Mouse (Mus musculus): ENCODE measurements around the gene Gtf2h3. TPM values are rescaled to one million over a fixed set of nuclear protein-coding genes. Genes with fewer than 3 reads are reported as not detected.

Gtf2h3 gene
- total and polyA plus RNA-seq, 3 experiments = 51.9 to 84.9 (median 58.2) TPM

DNA sequence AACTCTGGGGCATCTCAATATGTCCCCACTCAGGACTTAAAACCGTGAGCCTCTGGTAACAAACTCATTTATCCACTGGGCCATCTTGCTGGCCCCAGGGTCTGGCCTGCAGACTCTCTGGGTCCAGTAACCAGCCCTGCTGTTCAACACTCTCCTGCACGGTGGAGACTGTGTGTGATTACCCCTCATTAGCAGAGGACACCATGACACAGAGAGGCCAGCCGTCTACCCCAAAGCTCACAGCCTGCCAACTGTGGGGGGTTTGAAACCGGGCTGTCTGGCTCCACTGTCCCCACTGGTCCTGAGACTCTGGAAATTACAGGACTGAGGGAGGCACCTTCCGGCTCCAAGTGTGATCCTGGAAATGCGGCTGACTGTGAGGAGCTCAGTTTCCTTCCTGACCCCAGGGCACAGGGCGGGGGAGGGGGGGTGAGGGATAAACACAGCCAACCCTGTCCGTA, 49.7 kb upstream of the Gtf2h3 start:
- Histone ChIP-seq H3K27ac (ENCODE audit: insufficient read depth, low read depth) (no peak overlapping the region), H3K79me2 (replicated peaks; ENCODE audit: control insufficient read depth, extremely low read depth, insufficient read depth, poor library complexity, severe bottlenecking) (no peaks in the 10 kb centered on the region), H3K4me1 (ENCODE audit: control insufficient read depth in 1 of 2, insufficient read depth in 2 of 2) (peaks cover 11 to 19% of the 10 kb centered on the region in 2 experiments; a peak in 3 of 4 replicates), H3K4me2 (ENCODE audit: insufficient read depth, low read depth, poor library complexity, severe bottlenecking) (no peak overlapping the region), H3K27me3 (replicated peaks) (peaks cover 4% of the 10 kb centered on the region), H3K36me3 (replicated peaks in 1 of 2; ENCODE audit: control insufficient read depth in 1 of 2, insufficient read depth in 1 of 2, low read length in 1 of 2) (no peaks in the 10 kb centered on the region), H3K4me3 (replicated peaks in 1 of 3; ENCODE audit: low read depth in 2 of 3, low read length in 2 of 3, poor library complexity in 1 of 3) (no peak overlapping the region), H3K9ac (ENCODE audit: insufficient read depth, low read depth) (no peak overlapping the region), H3K9me3 (replicated peaks; ENCODE audit: low read length) (no peaks in the 10 kb centered on the region)
- in situ Hi-C loops (cut with MboI; ENCODE audit: low pct_ligation_motif_present, low pct_unique_long_range_greater_than_20kb, low sequenced_read_pairs) = loop anchor here (5.0 kb wide), 1 partner anchor 37 kb away; no protein-coding TSS in a partner anchor
- DNase-seq (ENCODE audit: extremely low read depth) = no peak
- dilution Hi-C loops (cut with MboI; ENCODE audit: extremely low pct_ligation_motif_present, extremely low pct_unique_long_range_greater_than_20kb, low sequenced_read_pairs) = no loop called here
- TF ChIP-seq MAX (IDR thresholded peaks at IDR 0.05; ENCODE audit: low read length) (no peak), GABPA (IDR thresholded peaks at IDR 0.05; ENCODE audit: insufficient replicate concordance, low read depth, low read length) (no peak), JUN (IDR thresholded peaks at IDR 0.05; ENCODE audit: insufficient read depth, low read depth, low read length) (no peak), ETS1 (conservative IDR thresholded peaks at IDR 0.05; ENCODE audit: low read depth, low read length) (no peak), EP300 (IDR thresholded peaks at IDR 0.05; ENCODE audit: low read length) (no peak), USF2 (conservative IDR thresholded peaks at IDR 0.05; ENCODE audit: low read depth, low read length) (no peak), E2F4 (IDR thresholded peaks at IDR 0.05; ENCODE audit: insufficient replicate concordance, low read depth, low read length) (no peak), UBTF (IDR thresholded peaks at IDR 0.05; ENCODE audit: low read depth, low read length) (no peak), MAFK (IDR thresholded peaks at IDR 0.05; ENCODE audit: insufficient replicate concordance, low read length) (no peak)

DNA sequence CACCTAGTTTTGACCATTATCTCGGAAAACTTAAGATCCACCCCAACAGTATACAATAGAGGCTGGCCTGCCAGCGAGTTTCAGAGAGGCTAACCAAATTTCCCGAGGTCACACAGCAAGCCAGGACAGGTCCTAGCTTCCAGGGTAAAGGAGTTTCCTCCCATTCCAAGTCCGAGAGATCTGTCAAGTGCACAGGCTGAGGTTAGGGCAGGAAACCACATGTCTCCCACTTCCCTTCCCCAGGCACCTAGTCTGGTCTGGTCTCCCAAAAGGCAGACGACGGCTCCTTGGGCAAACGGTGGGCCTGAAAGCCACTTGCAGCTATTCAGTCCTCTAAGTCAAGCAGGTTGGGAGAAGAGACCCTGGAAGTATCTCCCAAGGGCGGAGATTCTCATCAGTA, 49.2 kb upstream of the Gtf2h3 start:
- in situ Hi-C loops (cut with MboI; ENCODE audit: low pct_ligation_motif_present, low pct_unique_long_range_greater_than_20kb, low sequenced_read_pairs) = loop anchor here (5.0 kb wide), 2 partner anchors 37 to 92 kb away; partner anchors contain the start of gene Kmt5a
- DNase-seq (ENCODE audit: extremely low read depth) = no peak
- peaks cover 4% of the 10 kb centered on the region for H3K27me3 ChIP-seq (replicated peaks)
- peaks cover 11 to 19% of the 10 kb centered on the region in 2 experiments; a peak in 3 of 4 replicates for H3K4me1 ChIP-seq (ENCODE audit: control insufficient read depth in 1 of 2, insufficient read depth in 2 of 2)
- H3K27ac ChIP-seq (ENCODE audit: insufficient read depth, low read depth) = no peak overlapping the region
- H3K79me2 ChIP-seq (replicated peaks; ENCODE audit: control insufficient read depth, extremely low read depth, insufficient read depth, poor library complexity, severe bottlenecking) = no peaks in the 10 kb centered on the region
- H3K4me2 ChIP-seq (ENCODE audit: insufficient read depth, low read depth, poor library complexity, severe bottlenecking) = no peak overlapping the region
- TF ChIP-seq ETS1 (conservative IDR thresholded peaks at IDR 0.05; ENCODE audit: low read depth, low read length) (no peak), POLR2AphosphoS2 (IDR thresholded peaks at IDR 0.05; ENCODE audit: low read depth, low read length) (no peak), ZNF384 (IDR thresholded peaks at IDR 0.05; ENCODE audit: low read depth, low read length) (no peak), IRF4 (IDR thresholded peaks at IDR 0.05; ENCODE audit: low read depth, low read length) (no peak), GABPA (IDR thresholded peaks at IDR 0.05; ENCODE audit: insufficient replicate concordance, low read depth, low read length) (no peak), ZC3H11A (IDR thresholded peaks at IDR 0.05; ENCODE audit: low read depth, low read length) (no peak), KAT2A (IDR thresholded peaks at IDR 0.05; ENCODE audit: insufficient replicate concordance, low read length) (no peak), NELFE (IDR thresholded peaks at IDR 0.05; ENCODE audit: low read depth, low read length) (no peak), MAZ (IDR thresholded peaks at IDR 0.05; ENCODE audit: low read depth, low read length) (no peak), USF1 (IDR thresholded peaks at IDR 0.05; ENCODE audit: low read depth, low read length) (no peak), MXI1 (IDR thresholded peaks at IDR 0.05; ENCODE audit: low read depth, low read length) (no peak), SMC3 (IDR thresholded peaks at IDR 0.05; ENCODE audit: low read depth, low read length) (no peak), MEF2A (IDR thresholded peaks at IDR 0.05; ENCODE audit: borderline replicate concordance, low read depth, low read length) (no peak), SIN3A (IDR thresholded peaks at IDR 0.05; ENCODE audit: low read length) (no peak), TCF12 (IDR thresholded peaks at IDR 0.05; ENCODE audit: low read depth, low read length) (no peak), NRF1 (IDR thresholded peaks at IDR 0.05; ENCODE audit: low read depth, low read length) (no peak), EP300 (IDR thresholded peaks at IDR 0.05; ENCODE audit: low read length) (no peak)
- dilution Hi-C loops (cut with MboI; ENCODE audit: extremely low pct_ligation_motif_present, extremely low pct_unique_long_range_greater_than_20kb, low sequenced_read_pairs) = no loop called here
- H3K4me3 ChIP-seq (replicated peaks in 1 of 3; ENCODE audit: low read depth in 2 of 3, low read length in 2 of 3, poor library complexity in 1 of 3) = no peak overlapping the region
- no peak overlapping the region for H3K9ac ChIP-seq (ENCODE audit: insufficient read depth, low read depth)
- no peaks in the 10 kb centered on the region for H3K36me3 ChIP-seq (replicated peaks in 1 of 2; ENCODE audit: control insufficient read depth in 1 of 2, insufficient read depth in 1 of 2, low read length in 1 of 2)
- no peaks in the 10 kb centered on the region for H3K9me3 ChIP-seq (replicated peaks; ENCODE audit: low read length)

Data from CH12.LX (cell line).